Mouse (Mus musculus) bone marrow, adult 2 months (tissue): ENCODE data around the gene Flywch2. TPM values are rescaled to one million over a fixed set of nuclear protein-coding genes. Genes with fewer than 3 reads are reported as not detected.
A peak's percentile ranks its signal among the peaks of the same experiment; 100 is the strongest.

Experiments
- H3K27ac ChIP-seq: fragments of 200-500 bp; 2 replicates; pipeline ENCODE4 v1.5.1; 2012; ENCODE audit warnings: low read depth, mild to moderate bottlenecking, control low read depth, inconsistent platforms, low read length; ENCODE audit not compliant: control insufficient read depth, poor library complexity, insufficient read depth
- H3K4me1 ChIP-seq: fragments of 200-500 bp; 2 replicates; pipeline ENCODE4 v1.6.1; 2011; ENCODE audit warnings: low read length; ENCODE audit not compliant: control insufficient read depth, insufficient read depth
- H3K4me3 ChIP-seq: fragments of 200-500 bp; replicated peaks from 2 replicates; pipeline ENCODE3; 2011; ENCODE audit warnings: mild to moderate bottlenecking, low read depth, low read length, control low read depth; ENCODE audit not compliant: control insufficient read depth
- CTCF ChIP-seq: fragments of 200-500 bp; IDR thresholded peaks from 2 replicates; pipeline ENCODE4 v1.5.1; 2011; ENCODE audit warnings: low read length, control low read depth; ENCODE audit not compliant: control insufficient read depth, insufficient read depth
- POLR2A ChIP-seq: fragments of 200-500 bp; IDR thresholded peaks from 2 replicates; pipeline ENCODE4 v1.6.1; 2011; ENCODE audit warnings: low read depth, mild to moderate bottlenecking, control low read depth, low read length, borderline replicate concordance; ENCODE audit not compliant: control insufficient read depth
- WGBS: fragments of 180-500 bp; shearing (Covaris S2); methylation state at CpG from one replicate; pipeline ENCODE4 v1.1.7; 2018; 5-methylcytosine and 5-hydroxymethylcytosine counted together
- polyA plus RNA-seq: library from polyadenylated mRNA; stranded (reverse); fragments of >200 nt; gene quantifications from 2 replicates; pipeline ENCODE4 v1.2.4, GENCODE M21; 2011; ENCODE audit warnings: low replicate concordance; ENCODE audit not compliant: missing spikeins, insufficient read depth, insufficient read length

The Flywch2 gene
- polyA plus RNA-seq, 1 experiment: not detected

DNA sequence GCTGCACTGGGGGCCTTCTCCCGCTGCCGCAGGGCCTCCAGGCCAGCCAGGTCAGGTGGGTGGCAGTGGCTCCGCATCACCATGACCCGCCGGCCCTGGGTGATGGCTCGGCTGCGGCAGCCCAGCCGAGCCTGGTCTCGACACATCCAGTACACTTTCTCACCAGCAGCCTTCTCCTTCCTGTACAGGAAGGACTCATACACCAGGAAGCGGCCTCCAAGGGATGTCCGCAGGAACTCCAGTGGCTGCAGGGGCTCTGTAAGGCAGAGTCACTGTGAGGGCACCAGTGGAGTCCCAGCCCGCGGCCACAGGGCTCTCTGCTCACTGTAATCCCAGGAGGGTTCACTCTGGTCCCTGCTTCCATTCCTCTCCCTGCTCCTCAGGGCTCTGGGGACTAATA lies 30.2 kb downstream of the Flywch2 start:
- TF ChIP-seq POLR2A (no peak), CTCF (no peak)
- no peaks in the 10 kb centered on the region; the same call in 1 of the 2 replicates for H3K4me1 ChIP-seq
- H3K4me3 ChIP-seq: no peak overlapping the region
- 66% methylated on average over 13 of the region's 13 CpGs for WGBS
- no peak overlapping the region for H3K27ac ChIP-seq

DNA sequence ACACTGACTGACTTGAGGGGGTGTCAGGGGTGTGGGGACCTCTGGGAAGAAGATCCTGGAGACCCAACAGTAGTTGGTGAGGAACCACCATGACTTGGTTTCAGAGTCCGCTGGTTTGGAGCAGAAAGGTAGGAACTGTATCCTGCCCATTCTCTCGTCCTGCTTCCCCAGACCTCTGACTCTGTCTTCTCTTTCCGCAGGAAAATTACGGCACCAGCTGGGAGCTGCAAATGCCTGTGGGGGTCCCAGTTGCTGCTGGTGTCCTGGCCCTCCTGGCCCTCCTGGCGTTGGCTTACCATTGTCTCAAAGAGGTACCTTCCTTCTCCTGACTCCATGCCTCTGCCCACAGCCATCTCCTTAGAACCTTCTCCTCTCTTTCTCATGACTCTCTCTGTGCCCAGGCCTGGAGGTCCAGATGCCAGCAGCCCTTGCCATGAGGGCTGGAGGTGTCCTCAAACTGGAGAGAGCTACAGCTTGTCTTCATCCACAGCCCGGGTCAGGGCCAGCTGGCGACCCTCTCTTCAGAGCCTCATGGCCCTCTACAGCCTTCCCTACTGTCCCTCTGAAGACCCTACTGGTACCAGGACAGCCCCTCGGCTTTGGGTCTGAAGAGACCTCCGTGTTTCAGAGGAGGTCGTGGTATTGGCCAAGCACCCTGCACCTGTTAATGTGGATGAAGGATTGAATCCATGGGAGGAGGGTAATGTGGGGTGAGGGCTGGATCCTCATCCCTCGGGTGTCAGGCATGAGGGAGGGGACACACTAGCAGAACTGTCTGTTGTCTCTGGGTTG lies 36.3 kb downstream of the Flywch2 start:
- Histone ChIP-seq H3K27ac (no peak overlapping the region), H3K4me1 (peaks cover 8% of the 10 kb centered on the region; the same call in 1 of the 2 replicates), H3K4me3 (peak overlapping the region; percentile 64)
- no peak for TF ChIP-seq POLR2A
- no peak for TF ChIP-seq CTCF
- 75% methylated on average over 11 of the region's 11 CpGs for WGBS

DNA sequence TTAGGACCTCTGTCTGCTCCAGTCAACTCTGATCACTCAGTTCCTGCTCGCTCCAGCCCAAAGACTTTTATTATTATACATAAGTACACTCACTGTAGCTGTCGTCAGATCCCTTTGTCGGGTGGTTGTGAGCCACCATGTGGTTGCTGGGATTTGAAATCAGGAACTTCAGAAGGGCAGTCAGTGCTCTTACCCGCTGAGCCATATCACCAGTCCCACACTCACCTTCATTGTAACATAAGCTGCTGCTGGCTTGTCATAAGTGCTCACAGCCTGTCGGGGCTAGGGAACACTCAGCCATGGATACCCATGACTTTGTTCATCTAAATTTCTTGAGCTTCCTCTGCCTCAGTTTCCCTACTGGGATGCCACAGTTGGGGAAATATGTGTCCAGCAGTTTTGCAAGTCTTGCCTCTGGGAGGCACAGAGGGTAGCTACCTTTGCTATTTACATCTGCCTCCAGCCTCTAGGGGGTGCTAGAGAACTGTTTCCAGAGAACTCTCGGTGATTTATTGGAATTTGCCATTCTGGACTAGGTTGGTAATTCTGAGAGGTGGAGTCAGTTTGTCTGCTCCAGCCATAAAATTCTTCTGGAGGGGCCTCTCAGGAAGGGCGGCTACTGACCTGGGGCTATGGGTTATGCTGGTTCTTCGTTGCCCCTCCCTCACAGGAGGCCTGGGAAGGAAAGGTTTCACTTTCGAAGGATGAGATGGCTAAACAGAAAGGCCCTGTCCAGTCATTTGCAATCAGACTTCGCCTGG lies 37.1 kb downstream of the Flywch2 start:
- WGBS: 14% methylated on average over 10 of the region's 10 CpGs
- TF ChIP-seq CTCF (peak; percentile 39; the same call in 1 of the 2 replicates), POLR2A (no peak)
- Histone ChIP-seq H3K4me3 (peak overlapping the region; percentile 64), H3K27ac (no peak overlapping the region), H3K4me1 (peaks cover 8% of the 10 kb centered on the region; the same call in 1 of the 2 replicates)

DNA sequence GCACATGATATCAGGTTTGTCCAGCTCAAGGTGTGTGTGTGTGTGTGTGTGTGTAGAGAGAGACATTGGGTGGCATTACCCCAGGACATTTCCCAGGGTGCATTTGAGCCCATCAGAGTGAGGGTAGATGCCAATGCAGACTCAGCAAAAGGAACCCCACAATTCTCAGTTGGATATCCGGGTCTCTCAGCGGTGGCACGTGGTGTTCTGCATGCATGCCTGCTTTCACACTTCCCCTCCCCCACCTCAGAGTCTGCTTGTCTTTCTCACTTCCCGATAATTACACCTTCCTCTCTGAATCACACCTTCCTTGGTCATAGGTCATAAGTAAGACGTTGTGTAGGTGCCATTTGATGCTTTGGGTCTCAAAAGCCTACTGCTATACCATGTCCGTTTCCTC lies 37.9 kb downstream of the Flywch2 start:
- TF ChIP-seq CTCF (no peak), POLR2A (no peak)
- Histone ChIP-seq H3K4me3 (no peak overlapping the region), H3K4me1 (peaks cover 8% of the 10 kb centered on the region; the same call in 1 of the 2 replicates), H3K27ac (no peak overlapping the region)
- WGBS: 15% methylated on average over 6 of the region's 6 CpGs

DNA sequence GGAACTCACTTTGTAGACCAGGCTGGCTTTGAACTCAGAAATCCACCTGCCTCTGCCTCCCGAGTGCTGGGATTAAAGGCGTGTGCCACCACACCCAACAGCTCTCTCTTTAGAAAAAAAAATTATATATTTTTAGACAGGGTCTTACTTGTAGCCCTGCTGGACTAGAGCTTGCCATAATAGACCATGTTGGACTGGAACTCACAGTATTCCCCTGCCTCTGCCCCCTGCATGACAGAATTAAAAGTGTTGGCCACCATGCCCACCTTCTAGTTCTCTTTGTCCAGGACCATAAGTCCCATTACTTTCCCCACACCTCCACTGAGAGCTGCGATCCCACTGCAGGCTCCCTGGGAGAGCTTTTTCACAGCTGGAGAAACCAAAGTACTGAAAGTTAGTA lies 38.4 kb downstream of the Flywch2 start:
- Histone ChIP-seq H3K4me1 (peaks cover 8% of the 10 kb centered on the region; the same call in 1 of the 2 replicates), H3K4me3 (no peak overlapping the region), H3K27ac (no peak overlapping the region)
- 72% methylated on average over 3 of the region's 3 CpGs for WGBS
- no peak for TF ChIP-seq CTCF

DNA sequence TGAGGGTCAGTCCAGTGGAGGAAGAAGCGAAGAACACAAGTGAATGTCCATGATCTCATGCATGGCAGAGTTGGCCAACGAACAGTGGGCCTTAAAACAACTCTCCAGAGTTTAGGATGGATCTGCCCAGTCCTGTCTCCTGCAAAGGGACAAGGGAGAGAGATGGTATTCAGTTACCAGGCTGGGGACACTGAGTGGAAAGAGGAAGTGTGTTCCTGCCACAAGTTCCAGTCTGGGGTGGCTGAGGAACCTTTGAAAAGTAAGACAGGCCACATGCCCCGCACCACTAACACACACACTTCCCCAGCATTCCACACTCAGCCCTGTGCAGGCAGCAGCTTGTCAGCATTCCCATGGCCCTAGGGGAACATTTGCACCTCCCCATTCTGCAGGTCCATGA lies 39.1 kb downstream of the Flywch2 start:
- H3K4me3 ChIP-seq: no peak overlapping the region
- no peak for TF ChIP-seq POLR2A
- TF ChIP-seq CTCF: no peak

DNA sequence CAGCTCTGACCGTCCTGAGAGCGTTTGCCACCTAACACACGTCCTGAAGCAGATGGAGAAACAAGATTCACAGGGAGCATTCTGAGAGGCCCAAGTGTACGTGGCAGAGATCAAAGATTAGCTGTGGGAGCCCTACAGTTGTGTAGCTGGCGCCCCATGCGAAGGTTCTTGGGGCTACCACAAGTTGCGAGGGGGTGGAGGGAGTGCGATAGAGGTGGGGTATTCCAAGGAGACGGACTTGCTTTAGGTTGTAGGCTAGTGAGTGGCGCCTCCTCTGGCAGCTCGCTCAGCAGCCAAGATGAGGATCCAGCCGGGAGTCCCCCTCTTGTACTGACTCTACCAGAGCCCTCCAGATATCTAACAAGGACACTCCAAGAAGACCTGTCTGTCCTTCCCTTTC lies 39.6 kb downstream of the Flywch2 start:
- WGBS: 29% methylated on average over 12 of the region's 12 CpGs
- no peak for TF ChIP-seq POLR2A
- TF ChIP-seq CTCF: no peak
- H3K4me3 ChIP-seq: no peak overlapping the region
- H3K4me1 ChIP-seq: peaks cover 8% of the 10 kb centered on the region; the same call in 1 of the 2 replicates
- H3K27ac ChIP-seq: no peak overlapping the region

More for the DNA sequence above, 39.1 kb downstream of the Flywch2 start:
- Histone ChIP-seq H3K27ac (no peak overlapping the region), H3K4me1 (peaks cover 8% of the 10 kb centered on the region; the same call in 1 of the 2 replicates)
- 53% methylated on average over 3 of the region's 3 CpGs for WGBS
